Mouse (Mus musculus): ENCODE data around the gene Chrna5.
A peak's percentile ranks its signal among the peaks of the same experiment; 100 is the strongest.

Gene Chrna5

GRCm38 (mm10) chr9:55023902-55024583 is 43.4 kb downstream of the Chrna5 start:
- DNase-seq (ENCODE audit: low spot score) = peak; percentile 83

- DNase-seq (ENCODE audit: low spot score) = no peak
Measured at GRCm38 (mm10) chr9:55025534-55026274, 45.0 kb downstream of the Chrna5 start.

- DNase-seq (ENCODE audit: low spot score) = no peak
Measured at GRCm38 (mm10) chr9:55026275-55026663, 45.6 kb downstream of the Chrna5 start, which contains the start of gene Chrna3. Gene Chrna3 (minus strand): TSS chr9:55026562.

DNA sequence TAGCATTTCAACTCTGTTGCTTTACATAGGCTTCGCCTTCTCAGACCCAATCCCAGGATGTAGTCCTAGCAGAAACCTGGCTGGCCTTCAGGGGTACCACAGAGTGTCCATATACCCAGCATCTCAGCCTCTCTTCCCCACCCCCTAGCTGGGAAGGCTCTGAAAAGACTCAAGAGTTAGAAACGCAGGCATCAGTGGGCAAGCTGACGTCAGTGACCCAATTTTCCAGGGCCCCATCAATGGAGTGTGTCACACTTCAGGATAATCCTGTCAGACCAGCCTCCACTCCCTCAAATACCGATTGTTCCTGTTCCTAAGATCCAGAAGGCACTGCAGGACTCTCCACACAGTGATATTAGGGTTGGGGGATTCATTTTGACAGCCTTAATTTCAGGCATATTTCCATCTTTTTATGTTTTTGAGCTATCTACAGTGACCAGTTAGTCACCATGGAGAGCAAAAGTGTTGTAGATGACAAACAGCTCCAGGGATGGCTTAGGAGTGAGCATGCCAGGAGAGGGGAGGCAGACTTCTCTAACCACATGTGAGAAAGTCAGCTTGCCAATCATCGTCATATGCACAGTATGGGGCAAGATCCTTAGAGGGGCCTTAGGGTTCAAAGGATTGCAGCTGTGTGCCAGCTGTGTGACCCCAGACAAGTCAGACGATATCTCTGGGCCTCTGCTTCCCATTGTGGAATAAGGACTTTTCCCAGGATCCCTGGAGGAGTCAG is 50.9 kb downstream of the Chrna5 start:
- DNase-seq (ENCODE audit: low spot score) = no peak

GRCm38 (mm10) chr9:55038948-55039347 is 58.3 kb downstream of the Chrna5 start:
- no peak for DNase-seq (ENCODE audit: low spot score)

- DNase-seq (ENCODE audit: low spot score) = no peak
Measured at GRCm38 (mm10) chr9:55039983-55040382, 59.3 kb downstream of the Chrna5 start.

DNA sequence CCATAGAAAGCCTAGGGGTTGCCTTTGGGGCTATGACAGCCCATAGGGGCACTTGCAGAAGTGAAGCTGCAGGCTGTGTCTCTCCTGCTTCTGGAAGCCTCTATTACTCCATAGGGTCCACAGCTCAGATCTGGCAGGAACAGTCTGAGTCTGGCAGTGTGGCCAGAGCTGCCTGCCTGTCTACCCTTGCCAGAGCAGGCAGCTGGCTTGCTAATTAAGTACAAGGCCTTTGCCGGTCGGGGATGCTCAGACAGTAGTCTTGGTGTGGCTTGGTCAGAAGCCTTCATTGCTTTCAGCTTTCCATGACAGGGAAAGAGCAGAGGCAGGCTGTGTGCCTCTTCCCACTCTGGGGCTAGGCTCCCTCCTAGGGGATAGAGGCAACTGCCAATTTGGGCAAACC is 60.7 kb downstream of the Chrna5 start:
- DNase-seq (ENCODE audit: low spot score) = no peak

GRCm38 (mm10) chr9:55043688-55044087 is 63.0 kb downstream of the Chrna5 start:
- no peak for DNase-seq (ENCODE audit: low spot score)

DNA sequence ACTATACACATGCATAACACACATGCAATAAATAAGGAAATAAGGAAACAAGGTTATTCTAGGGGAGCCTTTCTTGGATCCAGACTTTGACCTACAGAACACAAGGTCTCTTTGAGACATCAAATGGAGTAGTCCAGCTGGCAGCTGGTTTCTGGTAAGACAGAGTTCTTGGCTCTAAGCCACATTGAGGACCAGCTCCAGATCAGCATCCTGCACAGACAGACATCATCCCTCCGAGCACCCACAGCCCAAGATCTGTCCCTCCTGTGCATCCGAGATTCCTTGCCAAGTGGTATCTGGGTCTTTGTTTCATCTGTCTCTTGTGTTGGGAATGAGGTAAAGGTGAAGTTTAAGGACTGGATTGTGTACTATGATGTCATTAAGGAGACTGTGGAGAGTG is 64.3 kb downstream of the Chrna5 start:
- DNase-seq (ENCODE audit: low spot score) = no peak

DNA sequence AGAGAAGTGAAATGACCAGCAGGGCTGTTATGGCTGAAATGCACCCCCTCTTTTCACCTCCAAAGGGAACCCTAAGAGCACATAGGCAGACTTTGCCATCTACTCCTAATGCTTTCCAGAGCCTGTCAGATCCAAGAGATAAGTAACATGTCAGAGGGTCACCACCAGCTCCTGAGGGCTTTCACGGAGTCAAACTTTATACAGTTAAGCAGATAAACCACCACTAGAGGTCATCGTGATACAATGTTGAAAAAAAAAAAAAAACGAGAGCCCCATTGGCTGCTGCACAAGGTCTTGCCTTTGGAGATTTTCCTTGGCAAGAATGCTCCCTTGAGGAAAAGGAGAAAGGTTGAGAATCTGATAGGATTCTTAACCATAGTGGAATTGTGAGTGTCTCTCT is 66.1 kb downstream of the Chrna5 start:
- no peak for DNase-seq (ENCODE audit: low spot score)

DNA sequence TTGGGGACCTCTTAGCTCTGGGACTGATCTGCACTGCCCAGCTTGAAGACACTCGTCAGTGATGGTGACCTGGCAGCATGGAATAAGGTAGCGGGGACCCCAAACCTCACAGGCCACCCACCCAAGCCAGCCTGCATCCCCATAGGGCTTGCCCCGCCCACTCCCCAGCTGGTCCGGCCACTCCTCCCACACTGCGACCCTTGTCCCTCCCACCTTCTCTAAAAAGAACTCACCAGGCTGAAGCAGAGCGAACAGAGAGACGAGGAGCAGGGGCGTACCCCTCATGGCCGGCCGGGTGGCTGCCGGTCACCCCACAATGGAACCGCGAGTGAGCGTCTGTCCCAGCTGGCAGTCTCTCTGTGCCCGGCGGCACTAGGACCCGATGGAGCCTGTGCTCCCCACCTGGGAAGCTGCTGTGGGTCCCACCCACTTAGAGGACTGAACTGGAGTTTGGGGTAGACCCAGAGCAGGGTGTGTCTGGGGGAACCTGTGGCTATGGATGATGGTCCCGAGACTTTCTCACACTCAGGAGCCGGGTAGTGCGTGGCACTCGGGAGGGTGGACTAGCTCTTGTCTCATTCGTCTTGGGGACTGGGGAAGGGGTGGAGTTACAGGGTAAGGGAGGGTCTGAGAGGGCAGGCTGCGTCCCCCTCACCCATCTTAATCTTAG is 67.7 kb downstream of the Chrna5 start, which contains the start of gene Chrnb4:
TSS of gene Chrnb4 (minus strand) at position 569 of the 670 bp plus-strand sequence.
- DNase-seq (ENCODE audit: low spot score) = no peak

- no peak for DNase-seq (ENCODE audit: low spot score)
Measured at GRCm38 (mm10) chr9:55055386-55055930, 74.8 kb downstream of the Chrna5 start.

Measured in urinary bladder, postnatal 14 days (tissue).